Mouse (Mus musculus): Measurements from ENCODE around the gene Plek.

Gene Plek

GRCm38 (mm10) chr11:17003757-17004156 lies 48.4 kb downstream of the Plek start:
- in situ Hi-C loops (cut with MboI; ENCODE audit: low pct_unique_long_range_greater_than_20kb in 1 of 2, low sequenced_read_pairs in 2 of 2, unreplicated experiment in 1 of 2) = no loop called here

GRCm38 (mm10) chr11:17002739-17003373 lies 49.3 kb downstream of the Plek start:
- in situ Hi-C loops (cut with MboI; ENCODE audit: low pct_unique_long_range_greater_than_20kb in 1 of 2, low sequenced_read_pairs in 2 of 2, unreplicated experiment in 1 of 2) = no loop called here

DNA sequence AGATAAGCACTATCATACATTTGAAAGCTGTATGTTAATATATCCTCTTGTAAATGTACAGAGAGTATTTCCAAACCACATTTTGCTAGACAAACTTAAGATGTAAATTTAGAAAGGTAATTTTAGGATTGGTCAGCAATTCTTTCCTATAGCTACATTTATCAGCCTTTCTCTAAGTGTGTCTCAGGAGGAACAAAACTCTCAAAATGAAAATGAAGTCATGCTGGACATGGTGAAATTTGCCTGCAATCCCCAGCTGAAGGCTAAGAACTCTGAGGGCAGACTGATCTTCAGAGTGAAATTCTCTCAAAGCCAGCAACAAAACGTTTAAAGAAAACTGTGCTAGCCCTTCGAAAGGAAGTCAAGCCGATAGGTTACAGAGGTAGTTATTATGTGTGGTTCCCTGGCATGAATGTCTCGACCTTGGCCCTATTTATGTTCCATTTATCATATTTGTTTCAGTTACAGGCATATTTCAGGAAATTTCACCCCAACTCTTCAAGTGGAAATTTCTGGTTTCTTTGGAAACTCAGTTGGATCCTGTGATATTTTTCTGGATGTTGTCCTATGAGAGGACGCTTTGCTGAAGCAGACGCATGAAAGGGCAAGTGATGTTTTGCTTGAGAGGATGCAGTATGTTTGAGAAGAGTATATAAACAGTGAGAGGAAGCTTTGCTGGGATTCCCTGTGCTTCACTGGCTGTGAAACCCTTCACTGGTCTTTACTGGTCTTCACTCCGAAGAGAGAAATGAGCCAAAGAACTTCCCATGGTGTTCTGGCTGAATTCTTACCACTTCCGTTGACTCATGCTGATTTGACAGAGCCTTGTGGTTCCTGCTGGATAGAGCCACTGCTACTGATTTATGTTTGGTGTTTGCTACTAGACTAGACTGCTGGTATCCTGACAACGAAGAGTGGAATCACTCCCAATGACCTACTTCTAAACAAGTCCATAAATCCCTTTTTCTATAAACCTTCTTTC lies 51.5 kb downstream of the Plek start:
- in situ Hi-C loops (cut with MboI; ENCODE audit: low pct_unique_long_range_greater_than_20kb in 1 of 2, low sequenced_read_pairs in 2 of 2, unreplicated experiment in 1 of 2) = no loop called here

DNA sequence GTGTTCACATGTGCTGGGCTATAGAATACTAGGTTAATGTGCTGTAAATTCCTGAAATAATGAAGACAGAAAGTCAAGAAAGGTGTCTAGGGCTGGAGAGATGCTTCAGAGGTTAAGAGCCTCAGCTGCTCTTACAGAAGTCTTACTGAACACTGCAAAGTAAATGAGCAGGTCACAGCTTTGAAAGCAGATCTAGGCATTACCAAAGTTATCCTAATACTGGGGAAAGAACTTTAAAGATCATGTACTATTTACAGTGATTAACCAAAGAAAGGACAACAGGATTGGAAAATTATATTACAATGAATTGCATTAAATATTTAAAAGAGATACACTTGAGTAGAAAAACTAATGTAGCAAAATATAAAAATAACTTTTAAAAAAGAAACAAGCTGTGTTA lies 52.2 kb downstream of the Plek start:
- in situ Hi-C loops (cut with MboI; ENCODE audit: low pct_unique_long_range_greater_than_20kb in 1 of 2, low sequenced_read_pairs in 2 of 2, unreplicated experiment in 1 of 2) = no loop called here

- in situ Hi-C loops (cut with MboI; ENCODE audit: low pct_unique_long_range_greater_than_20kb in 1 of 2, low sequenced_read_pairs in 2 of 2, unreplicated experiment in 1 of 2) = no loop called here
These were observed 52.8 kb downstream of the Plek start for GRCm38 (mm10) chr11:16999387-16999786.

DNA sequence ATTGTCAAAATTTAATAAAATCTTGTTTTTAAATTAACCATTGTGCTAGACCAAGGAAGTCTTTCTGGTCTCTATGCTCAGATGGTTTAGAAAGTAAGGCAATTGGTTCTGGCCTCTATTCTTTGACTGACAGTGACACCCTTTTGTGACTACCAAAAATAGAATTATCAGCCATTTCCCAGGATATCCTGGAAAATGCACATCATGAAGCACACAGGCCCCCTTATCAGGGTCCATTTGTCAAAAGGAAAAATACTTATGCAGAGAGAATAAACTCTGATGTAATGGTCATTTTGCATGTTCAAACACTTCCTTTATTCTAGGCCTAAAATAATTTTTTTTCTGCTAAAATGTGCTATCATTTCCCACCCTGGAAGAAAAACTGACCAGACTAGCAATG lies 54.7 kb downstream of the Plek start:
- in situ Hi-C loops (cut with MboI; ENCODE audit: low pct_unique_long_range_greater_than_20kb in 1 of 2, low sequenced_read_pairs in 2 of 2, unreplicated experiment in 1 of 2) = no loop called here

GRCm38 (mm10) chr11:16996818-16997217 lies 55.4 kb downstream of the Plek start:
- in situ Hi-C loops (cut with MboI; ENCODE audit: low pct_unique_long_range_greater_than_20kb in 1 of 2, low sequenced_read_pairs in 2 of 2, unreplicated experiment in 1 of 2) = no loop called here

- in situ Hi-C loops (cut with MboI; ENCODE audit: low pct_unique_long_range_greater_than_20kb in 1 of 2, low sequenced_read_pairs in 2 of 2, unreplicated experiment in 1 of 2) = no loop called here
These were observed 59.3 kb downstream of the Plek start for GRCm38 (mm10) chr11:16992880-16993279.

DNA sequence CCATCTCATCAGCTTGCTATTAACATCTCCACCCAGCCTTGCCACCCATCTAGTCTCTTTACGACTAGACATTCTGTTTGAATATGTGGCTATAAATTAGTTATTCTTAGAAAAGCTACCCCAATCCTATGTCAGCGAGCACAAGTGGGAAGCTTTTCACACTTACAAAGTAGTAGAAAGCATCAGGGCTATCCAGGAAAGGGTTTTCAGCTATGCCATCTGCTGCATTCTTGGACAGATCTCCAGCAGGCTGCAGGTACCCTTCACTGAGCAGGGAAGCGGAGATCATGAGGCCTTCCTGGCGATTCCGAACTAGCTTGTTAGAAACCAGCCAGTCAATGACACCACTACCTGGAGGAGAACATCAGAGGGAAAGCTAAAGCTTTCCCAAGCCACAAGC lies 62.3 kb downstream of the Plek start:
- in situ Hi-C loops (cut with MboI; ENCODE audit: low pct_unique_long_range_greater_than_20kb in 1 of 2, low sequenced_read_pairs in 2 of 2, unreplicated experiment in 1 of 2) = no loop called here

- in situ Hi-C loops (cut with MboI; ENCODE audit: low pct_unique_long_range_greater_than_20kb in 1 of 2, low sequenced_read_pairs in 2 of 2, unreplicated experiment in 1 of 2) = no loop called here
These were observed 64.3 kb downstream of the Plek start for GRCm38 (mm10) chr11:16987745-16988328.

DNA sequence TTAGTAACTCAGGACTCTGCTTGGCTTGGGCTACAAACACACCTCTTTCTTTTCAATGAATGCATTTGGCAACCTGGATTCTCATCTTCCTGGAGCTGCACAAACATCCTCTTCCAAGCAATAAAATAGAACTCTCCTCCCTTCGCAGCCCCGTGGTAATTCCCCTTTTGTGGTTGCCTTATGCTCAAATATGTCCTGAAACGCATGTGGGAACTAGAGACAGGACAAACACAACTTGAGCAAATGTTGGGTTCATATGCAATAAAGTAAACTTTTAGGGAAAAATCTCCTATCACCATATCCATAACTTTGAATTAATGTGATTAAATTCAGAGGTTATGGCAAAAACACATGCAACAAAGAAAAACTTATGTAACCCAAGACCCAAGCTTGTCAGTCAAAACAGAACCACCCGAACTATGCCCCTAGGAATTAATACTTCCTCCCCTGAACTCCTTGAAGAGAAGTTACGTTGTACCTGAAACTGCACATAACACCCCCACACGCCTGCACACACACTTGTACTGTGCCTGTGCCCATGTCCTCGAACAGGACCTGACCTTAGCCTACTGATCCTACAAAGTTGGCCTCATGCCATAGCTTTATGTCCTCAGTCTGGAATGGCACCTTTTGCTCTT lies 65.5 kb downstream of the Plek start:
- in situ Hi-C loops (cut with MboI; ENCODE audit: low pct_unique_long_range_greater_than_20kb in 1 of 2, low sequenced_read_pairs in 2 of 2, unreplicated experiment in 1 of 2) = no loop called here

- in situ Hi-C loops (cut with MboI; ENCODE audit: low pct_unique_long_range_greater_than_20kb in 1 of 2, low sequenced_read_pairs in 2 of 2, unreplicated experiment in 1 of 2) = no loop called here
These were observed 73.9 kb downstream of the Plek start for GRCm38 (mm10) chr11:16978161-16978707.

DNA sequence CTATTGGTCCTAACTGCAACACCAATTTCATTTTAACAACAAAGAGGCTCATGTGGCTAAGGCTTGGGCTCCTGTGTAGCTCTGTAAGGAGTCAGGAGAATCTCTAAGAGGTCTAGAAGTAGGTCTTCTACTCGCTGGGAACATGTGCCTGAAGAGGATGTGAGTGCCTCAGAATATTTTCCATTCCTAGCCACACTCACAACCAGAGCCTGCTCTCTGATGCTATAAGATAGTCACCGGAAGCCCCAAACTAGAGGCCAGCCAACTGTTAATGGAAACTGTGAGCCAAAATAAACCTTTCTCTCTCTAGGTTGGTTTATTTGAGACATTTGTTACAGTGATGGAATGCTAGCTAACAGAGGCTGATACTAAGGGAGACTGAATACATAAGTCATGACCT lies 74.6 kb downstream of the Plek start:
- in situ Hi-C loops (cut with MboI; ENCODE audit: low pct_unique_long_range_greater_than_20kb in 1 of 2, low sequenced_read_pairs in 2 of 2, unreplicated experiment in 1 of 2) = no loop called here

DNA sequence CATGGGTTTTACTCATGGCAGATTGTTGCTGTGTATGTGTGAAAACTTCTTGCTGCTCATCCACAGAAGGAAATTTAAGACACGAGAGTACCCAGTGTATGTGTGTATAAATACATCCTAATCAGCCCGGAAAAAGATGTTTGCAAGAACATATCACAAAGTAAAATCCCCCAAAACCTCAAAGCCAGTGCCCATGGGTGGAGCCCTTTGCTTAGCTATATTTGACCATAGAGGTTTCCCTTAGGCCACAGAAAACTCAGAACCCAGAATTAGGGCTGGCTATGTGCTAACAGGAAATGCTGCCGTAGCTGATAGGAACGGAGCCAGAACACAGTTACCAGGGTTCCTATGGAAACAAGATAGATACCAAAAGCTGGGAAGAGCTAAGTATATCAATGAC lies 75.2 kb downstream of the Plek start:
- in situ Hi-C loops (cut with MboI; ENCODE audit: low pct_unique_long_range_greater_than_20kb in 1 of 2, low sequenced_read_pairs in 2 of 2, unreplicated experiment in 1 of 2) = no loop called here

DNA sequence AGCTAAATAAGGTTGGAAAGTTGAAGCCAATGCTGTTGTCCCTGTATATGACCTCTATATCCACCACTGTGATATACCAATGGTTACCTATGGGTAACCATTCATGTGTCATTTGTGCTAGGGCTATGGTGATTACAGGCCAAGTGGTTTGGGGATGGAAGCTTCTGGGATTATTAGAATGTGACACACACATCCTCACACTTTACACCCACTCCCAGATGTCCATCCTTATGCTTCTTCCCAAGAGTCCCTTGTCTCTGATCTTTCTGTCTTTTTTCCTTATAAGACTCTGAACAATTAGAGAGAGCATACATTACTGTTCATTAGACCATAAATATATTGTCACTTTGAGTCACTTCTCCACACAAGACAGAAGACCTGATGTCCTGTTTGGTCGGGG lies 79.1 kb downstream of the Plek start:
- in situ Hi-C loops (cut with MboI; ENCODE audit: low pct_unique_long_range_greater_than_20kb in 1 of 2, low sequenced_read_pairs in 2 of 2, unreplicated experiment in 1 of 2) = no loop called here

DNA sequence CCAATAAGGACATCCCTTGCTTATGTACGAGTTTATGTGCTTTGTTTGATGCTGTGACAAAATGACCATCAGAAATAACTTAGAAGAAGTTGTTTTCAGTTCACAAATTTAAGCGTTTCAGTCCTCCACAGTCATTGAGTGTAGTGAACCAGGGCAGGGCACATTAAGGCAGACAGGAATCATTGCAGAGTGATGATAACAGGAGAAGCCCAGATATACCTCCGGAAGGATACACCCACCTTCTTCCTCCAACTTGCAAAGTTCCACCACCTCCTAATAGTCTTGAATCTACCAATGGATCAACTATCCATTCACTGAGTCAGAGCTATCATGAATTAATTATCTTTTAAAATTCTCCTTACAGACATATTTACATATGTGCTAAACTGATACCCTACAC lies 80.2 kb downstream of the Plek start:
- in situ Hi-C loops (cut with MboI; ENCODE audit: low pct_unique_long_range_greater_than_20kb in 1 of 2, low sequenced_read_pairs in 2 of 2, unreplicated experiment in 1 of 2) = no loop called here

GRCm38 (mm10) chr11:16969650-16970049 lies 82.5 kb downstream of the Plek start:
- in situ Hi-C loops (cut with MboI; ENCODE audit: low pct_unique_long_range_greater_than_20kb in 1 of 2, low sequenced_read_pairs in 2 of 2, unreplicated experiment in 1 of 2) = no loop called here

GRCm38 (mm10) chr11:16967806-16968205 lies 84.4 kb downstream of the Plek start:
- in situ Hi-C loops (cut with MboI; ENCODE audit: low pct_unique_long_range_greater_than_20kb in 1 of 2, low sequenced_read_pairs in 2 of 2, unreplicated experiment in 1 of 2) = no loop called here

- in situ Hi-C loops (cut with MboI; ENCODE audit: low pct_unique_long_range_greater_than_20kb in 1 of 2, low sequenced_read_pairs in 2 of 2, unreplicated experiment in 1 of 2) = no loop called here
These were observed 93.7 kb downstream of the Plek start for GRCm38 (mm10) chr11:16958520-16958919.

Data from mouse embryonic stem cell (cell line).